Mouse (Mus musculus): Measurements from ENCODE around the gene Pdzrn4. TPM values are rescaled to one million over a fixed set of nuclear protein-coding genes. Genes with fewer than 3 reads are reported as not detected.
A peak's percentile ranks its signal among the peaks of the same experiment; 100 is the strongest.

Gene Pdzrn4
- polyA plus RNA-seq, 2 experiments = 1.4 to 1.9 TPM

DNA sequence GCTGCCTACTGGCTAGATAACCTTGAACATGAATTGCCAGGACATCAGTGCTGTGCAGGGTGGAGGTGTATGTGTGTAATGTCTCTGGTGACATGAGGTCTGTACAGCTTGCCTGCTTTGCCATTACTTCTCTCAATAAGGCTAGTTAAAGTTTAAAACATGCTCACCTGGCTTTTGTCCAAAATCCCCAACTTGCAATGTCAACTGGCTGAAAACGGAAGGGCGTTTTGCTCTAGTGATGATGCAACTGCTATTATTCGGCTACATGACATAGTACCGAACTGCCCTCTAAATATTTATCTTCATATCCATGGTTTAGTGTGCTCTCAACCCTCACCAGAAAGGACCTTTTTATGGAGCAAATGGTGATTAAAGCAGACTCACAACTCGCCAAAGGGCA, 161.9 kb downstream of the Pdzrn4 start:
- 53% methylated on average over 5 of the region's 5 CpGs for WGBS
- peaks cover 11% of the 10 kb centered on the region; the same call in 1 of the 2 replicates for H3K4me1 ChIP-seq (ENCODE audit: control insufficient read depth, insufficient read depth, low read length)

DNA sequence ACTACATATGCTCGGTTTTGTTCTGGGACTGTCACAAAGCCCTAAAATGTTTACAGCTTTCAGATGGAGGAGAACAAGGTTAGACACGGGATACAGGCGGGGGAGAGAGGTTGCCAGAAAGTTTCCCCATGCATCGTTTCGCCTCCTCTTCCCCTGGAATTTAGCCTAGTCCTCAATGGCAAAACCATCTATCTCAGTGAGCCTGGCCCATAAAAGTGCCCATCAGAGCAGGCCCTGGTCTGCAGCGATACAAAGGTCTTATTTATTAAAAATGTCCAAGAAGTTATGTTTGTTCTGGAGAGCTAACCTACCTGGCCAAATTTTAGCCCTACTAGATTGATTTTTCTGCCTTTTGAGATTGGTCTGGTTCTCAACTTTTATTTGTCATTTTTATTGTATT, 165.5 kb downstream of the Pdzrn4 start:
- no peak overlapping the region for H3K9ac ChIP-seq (ENCODE audit: low read depth, low read length, severe bottlenecking)
- WGBS = 34% methylated on average over 6 of the region's 6 CpGs
- peaks cover 11% of the 10 kb centered on the region; the same call in 1 of the 2 replicates for H3K4me1 ChIP-seq (ENCODE audit: control insufficient read depth, insufficient read depth, low read length)
- no peak overlapping the region for H3K4me2 ChIP-seq (replicated peaks; ENCODE audit: low read depth, low read length, severe bottlenecking)
- H3K27me3 ChIP-seq (ENCODE audit: control insufficient read depth, insufficient read depth, low read length) = no peaks in the 10 kb centered on the region
- no peak overlapping the region for H3K27ac ChIP-seq (replicated peaks; ENCODE audit: low read depth, low read length)
- H3K9me3 ChIP-seq (ENCODE audit: control insufficient read depth, low read length) = no peaks in the 10 kb centered on the region
- H3K36me3 ChIP-seq (ENCODE audit: control insufficient read depth, insufficient read depth, low read length) = no peaks in the 10 kb centered on the region
- ATAC-seq (ENCODE audit: low FRiP score, low read depth) = no peak
- no peak for TF ChIP-seq POLR2A (IDR thresholded peaks at IDR 0.05; ENCODE audit: borderline replicate concordance, extremely low read depth, insufficient read depth, insufficient read length)
- no peak for DNase-seq (ENCODE audit: low spot score)
- no peak overlapping the region for H3K4me3 ChIP-seq (replicated peaks; ENCODE audit: low read length)

More for the DNA sequence above, 161.9 kb downstream of the Pdzrn4 start:
- ATAC-seq (ENCODE audit: low FRiP score, low read depth) (no peak), DNase-seq (ENCODE audit: low spot score) (peak; percentile 33)
- H3K27me3 ChIP-seq (ENCODE audit: control insufficient read depth, insufficient read depth, low read length) = no peaks in the 10 kb centered on the region
- H3K4me2 ChIP-seq (replicated peaks; ENCODE audit: low read depth, low read length, severe bottlenecking) = no peak overlapping the region
- no peaks in the 10 kb centered on the region for H3K36me3 ChIP-seq (ENCODE audit: control insufficient read depth, insufficient read depth, low read length)
- H3K9ac ChIP-seq (ENCODE audit: low read depth, low read length, severe bottlenecking) = no peak overlapping the region
- no peak overlapping the region for H3K4me3 ChIP-seq (replicated peaks; ENCODE audit: low read length)
- H3K9me3 ChIP-seq (ENCODE audit: control insufficient read depth, low read length) = no peaks in the 10 kb centered on the region
- TF ChIP-seq POLR2A (IDR thresholded peaks at IDR 0.05; ENCODE audit: borderline replicate concordance, extremely low read depth, insufficient read depth, insufficient read length) = no peak
- no peak overlapping the region for H3K27ac ChIP-seq (replicated peaks; ENCODE audit: low read depth, low read length)

DNA sequence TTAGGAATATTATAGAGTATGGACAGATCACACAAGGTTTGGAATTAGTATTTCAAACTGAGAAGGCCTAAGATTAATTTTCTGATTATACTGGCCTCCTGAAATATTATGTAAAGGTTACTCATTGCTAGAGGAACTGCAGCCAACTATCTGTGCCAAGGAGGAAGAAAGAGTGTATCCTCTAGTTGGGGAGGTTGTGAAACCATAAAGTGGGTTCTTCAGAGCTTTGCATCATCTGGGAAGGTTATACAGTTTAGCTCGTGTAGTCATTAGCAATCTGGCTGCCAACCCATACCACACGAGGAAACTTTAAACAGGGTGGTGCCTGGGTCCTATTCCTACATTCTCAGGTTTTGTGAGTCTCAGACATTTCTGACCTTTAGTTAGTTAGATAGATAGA, 166.9 kb downstream of the Pdzrn4 start:
- Histone ChIP-seq H3K4me1 (ENCODE audit: control insufficient read depth, insufficient read depth, low read length) (peaks cover 4% of the 10 kb centered on the region; the same call in 1 of the 2 replicates), H3K27ac (replicated peaks; ENCODE audit: low read depth, low read length) (no peak overlapping the region), H3K9ac (ENCODE audit: low read depth, low read length, severe bottlenecking) (no peak overlapping the region), H3K9me3 (ENCODE audit: control insufficient read depth, low read length) (no peaks in the 10 kb centered on the region), H3K36me3 (ENCODE audit: control insufficient read depth, insufficient read depth, low read length) (no peaks in the 10 kb centered on the region), H3K4me3 (replicated peaks; ENCODE audit: low read length) (no peak overlapping the region), H3K4me2 (replicated peaks; ENCODE audit: low read depth, low read length, severe bottlenecking) (no peak overlapping the region), H3K27me3 (ENCODE audit: control insufficient read depth, insufficient read depth, low read length) (no peaks in the 10 kb centered on the region)
- ATAC-seq (ENCODE audit: low FRiP score, low read depth) = no peak
- DNase-seq (ENCODE audit: low spot score) = no peak
- WGBS = 50% methylated on average over 2 of the region's 2 CpGs
- no peak for TF ChIP-seq POLR2A (IDR thresholded peaks at IDR 0.05; ENCODE audit: borderline replicate concordance, extremely low read depth, insufficient read depth, insufficient read length)

DNA sequence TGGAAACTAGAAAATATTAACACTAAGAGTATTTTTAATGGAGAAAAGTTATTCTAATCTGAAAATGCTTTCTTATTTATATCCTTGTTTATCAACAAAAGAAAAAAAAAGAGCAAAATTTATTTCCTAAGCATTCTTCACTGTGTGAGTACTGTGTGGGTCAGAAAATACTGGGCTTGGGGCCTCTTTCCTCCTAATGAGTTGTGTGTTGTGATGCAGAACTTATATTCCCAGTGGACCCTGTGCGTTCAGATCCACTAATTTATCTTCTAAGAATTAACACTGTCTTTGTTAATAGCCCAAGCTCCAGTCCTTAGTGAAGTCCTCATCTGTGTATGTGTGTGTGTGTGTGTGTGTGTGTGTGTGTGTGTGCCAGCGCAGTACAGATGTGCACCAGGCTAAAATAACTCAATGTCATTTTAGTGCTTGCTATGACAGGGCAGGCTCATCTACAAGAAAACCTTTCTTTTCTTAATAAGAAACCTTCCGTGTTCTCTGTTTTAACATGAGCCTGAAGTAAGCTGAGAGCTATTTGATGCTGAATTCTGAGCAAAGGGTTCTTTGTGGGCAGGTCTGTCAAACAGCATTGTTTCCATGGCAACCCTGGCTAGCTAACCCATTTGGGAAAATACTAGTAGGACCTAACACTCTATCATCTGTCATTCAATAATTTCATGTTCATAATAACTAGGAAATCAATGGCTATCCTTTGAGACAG, 174.0 kb downstream of the Pdzrn4 start:
- H3K27me3 ChIP-seq (ENCODE audit: control insufficient read depth, insufficient read depth, low read length) = no peaks in the 10 kb centered on the region
- H3K9me3 ChIP-seq (ENCODE audit: control insufficient read depth, low read length) = no peaks in the 10 kb centered on the region
- no peak for TF ChIP-seq POLR2A (IDR thresholded peaks at IDR 0.05; ENCODE audit: borderline replicate concordance, extremely low read depth, insufficient read depth, insufficient read length)
- DNase-seq (ENCODE audit: low spot score) = peak; percentile 34
- no peaks in the 10 kb centered on the region for H3K36me3 ChIP-seq (ENCODE audit: control insufficient read depth, insufficient read depth, low read length)
- ATAC-seq (ENCODE audit: low FRiP score, low read depth) = no peak; the same call in 1 of the 2 replicates
- H3K4me1 ChIP-seq (ENCODE audit: control insufficient read depth, insufficient read depth, low read length) = no peaks in the 10 kb centered on the region
- no peak overlapping the region for H3K9ac ChIP-seq (ENCODE audit: low read depth, low read length, severe bottlenecking)
- no peak overlapping the region for H3K27ac ChIP-seq (replicated peaks; ENCODE audit: low read depth, low read length)
- 69% methylated on average over 3 of the region's 3 CpGs for WGBS
- H3K4me3 ChIP-seq (replicated peaks; ENCODE audit: low read length) = no peak overlapping the region
- no peak overlapping the region for H3K4me2 ChIP-seq (replicated peaks; ENCODE audit: low read depth, low read length, severe bottlenecking)

DNA sequence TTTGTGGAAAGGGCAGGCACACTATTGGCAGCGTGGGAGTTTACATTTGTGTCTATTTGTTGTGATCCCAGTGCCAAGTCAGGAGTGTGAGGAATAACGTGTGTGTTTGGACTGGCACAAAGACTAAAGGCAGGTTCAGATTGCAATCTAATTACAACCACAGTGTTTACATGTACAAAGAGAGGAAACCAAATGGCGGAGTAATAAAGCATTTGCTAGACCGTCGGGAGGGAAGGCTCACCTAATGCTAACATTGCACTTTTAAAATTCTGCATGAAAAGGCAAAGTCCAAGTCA, 174.5 kb downstream of the Pdzrn4 start:
- no peaks in the 10 kb centered on the region for H3K36me3 ChIP-seq (ENCODE audit: control insufficient read depth, insufficient read depth, low read length)
- no peaks in the 10 kb centered on the region for H3K9me3 ChIP-seq (ENCODE audit: control insufficient read depth, low read length)
- H3K4me1 ChIP-seq (ENCODE audit: control insufficient read depth, insufficient read depth, low read length) = no peaks in the 10 kb centered on the region
- H3K4me3 ChIP-seq (replicated peaks; ENCODE audit: low read length) = no peak overlapping the region
- no peak overlapping the region for H3K4me2 ChIP-seq (replicated peaks; ENCODE audit: low read depth, low read length, severe bottlenecking)
- no peak overlapping the region for H3K27ac ChIP-seq (replicated peaks; ENCODE audit: low read depth, low read length)
- ATAC-seq (ENCODE audit: low FRiP score, low read depth) = peak; percentile 30; the same call in 1 of the 2 replicates
- no peaks in the 10 kb centered on the region for H3K27me3 ChIP-seq (ENCODE audit: control insufficient read depth, insufficient read depth, low read length)
- TF ChIP-seq POLR2A (IDR thresholded peaks at IDR 0.05; ENCODE audit: borderline replicate concordance, extremely low read depth, insufficient read depth, insufficient read length) = no peak
- 38% methylated on average over 5 of the region's 5 CpGs for WGBS
- no peak for DNase-seq (ENCODE audit: low spot score)
- H3K9ac ChIP-seq (ENCODE audit: low read depth, low read length, severe bottlenecking) = no peak overlapping the region
